Mouse (Mus musculus) inflammation-experienced regulatory T-cells, adult 6 months (primary cell): ENCODE results near the gene Adcy6. TPM values are rescaled to one million over a fixed set of nuclear protein-coding genes. Genes with fewer than 3 reads are reported as not detected.
A peak's percentile ranks its signal among the peaks of the same experiment; 100 is the strongest.

Experiments used
- ATAC-seq: one replicate; pipeline ENCODE4 v1.8.0; 2017
- polyA plus RNA-seq, 3 experiments: library from polyadenylated mRNA; unstranded; fragments of 100-300 nt; shearing (Covaris generic); gene quantifications; one replicate each; pipeline ENCODE4 v1.2.1; 2017

Gene Adcy6
- polyA plus RNA-seq, 3 experiments from 2014 or later = 0.28 to 0.44 TPM; not detected in 1

DNA sequence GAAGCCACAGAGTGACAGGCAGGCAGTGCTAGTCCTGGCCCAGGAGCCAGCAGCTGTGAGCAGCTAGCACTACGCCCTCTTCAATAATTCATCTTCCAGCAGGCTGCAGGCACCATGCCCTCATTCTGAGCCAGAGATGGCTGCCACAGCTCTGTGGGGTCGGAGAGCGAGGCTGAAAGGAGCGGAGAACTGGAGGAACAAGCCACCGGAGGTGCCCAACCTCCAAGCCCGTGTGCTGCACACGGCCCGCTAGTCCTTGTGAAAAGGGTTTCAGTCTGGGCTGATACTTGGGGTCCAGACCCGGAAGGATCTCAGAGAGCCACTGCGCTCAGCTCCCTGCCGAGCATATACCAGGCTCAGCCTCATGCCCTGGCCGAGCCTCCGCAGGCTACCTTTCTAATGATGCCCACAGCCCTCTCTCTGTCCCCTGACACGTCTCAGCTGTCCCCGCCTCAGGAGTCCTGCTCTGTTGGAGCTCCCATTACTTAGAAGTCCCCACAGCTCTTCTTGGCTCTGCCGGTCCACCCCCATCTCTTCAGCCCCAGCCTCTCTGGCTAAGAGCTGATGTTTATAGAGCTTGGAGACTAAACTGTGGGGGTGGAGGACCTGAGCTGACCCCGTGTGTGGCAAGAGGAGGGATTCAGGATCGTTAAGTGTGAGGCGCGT is 18.8 kb upstream of the Adcy6 start:
- ATAC-seq = no peak

DNA sequence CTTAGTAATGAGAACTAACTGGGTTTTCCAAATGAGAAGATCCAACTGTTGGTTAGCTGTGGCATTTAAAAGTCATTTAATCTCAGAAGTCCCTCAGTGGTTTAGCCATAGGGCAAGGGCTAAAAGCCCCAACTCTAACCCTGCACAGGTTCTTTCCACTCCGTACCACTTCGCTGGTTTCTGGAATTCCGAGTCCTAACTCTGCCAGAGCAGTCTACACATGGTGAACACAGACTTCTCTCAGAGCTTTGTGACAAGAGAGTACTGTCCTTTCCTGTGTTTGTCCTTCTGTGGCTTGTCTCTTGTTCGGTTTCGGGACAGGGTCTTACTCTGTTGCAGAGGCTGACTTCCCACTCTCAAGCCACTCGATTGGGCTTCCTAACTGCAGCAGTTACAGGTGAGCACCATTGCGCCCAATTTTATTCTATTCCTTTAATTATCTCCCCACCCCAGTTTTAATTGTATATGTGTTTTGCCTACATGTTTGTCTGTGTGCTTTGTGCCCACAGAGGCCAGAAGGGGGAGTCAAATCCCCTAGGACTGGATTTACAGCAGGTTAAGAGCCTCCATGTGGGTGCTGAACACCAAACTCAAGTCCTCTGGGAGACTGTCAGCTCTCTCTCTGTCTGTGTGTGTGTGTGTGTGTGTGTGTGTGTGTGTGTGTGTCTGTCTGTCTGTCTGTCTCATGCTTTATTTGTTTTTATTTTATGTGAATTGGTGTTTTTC is 16.8 kb upstream of the Adcy6 start:
- no peak for ATAC-seq

DNA sequence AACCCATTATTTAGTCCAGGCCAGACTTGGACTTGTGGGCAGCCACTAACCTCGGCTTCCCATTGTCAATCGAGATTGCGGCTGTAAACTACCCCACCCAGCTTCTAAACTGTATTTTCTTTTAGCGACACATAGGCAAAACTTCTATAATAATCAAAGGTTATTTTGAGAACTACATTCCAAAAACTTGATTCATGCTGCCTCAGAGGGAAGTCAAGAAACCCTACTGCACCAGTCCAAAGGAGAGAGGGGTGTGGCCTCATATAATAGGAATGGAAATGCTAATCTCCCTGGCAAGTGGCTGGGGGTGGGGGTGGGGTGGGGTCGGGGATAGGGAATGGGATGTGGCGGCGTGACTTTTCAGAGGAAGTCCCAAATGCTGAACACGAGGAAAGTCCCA is 16.2 kb upstream of the Adcy6 start:
- no peak for ATAC-seq

DNA sequence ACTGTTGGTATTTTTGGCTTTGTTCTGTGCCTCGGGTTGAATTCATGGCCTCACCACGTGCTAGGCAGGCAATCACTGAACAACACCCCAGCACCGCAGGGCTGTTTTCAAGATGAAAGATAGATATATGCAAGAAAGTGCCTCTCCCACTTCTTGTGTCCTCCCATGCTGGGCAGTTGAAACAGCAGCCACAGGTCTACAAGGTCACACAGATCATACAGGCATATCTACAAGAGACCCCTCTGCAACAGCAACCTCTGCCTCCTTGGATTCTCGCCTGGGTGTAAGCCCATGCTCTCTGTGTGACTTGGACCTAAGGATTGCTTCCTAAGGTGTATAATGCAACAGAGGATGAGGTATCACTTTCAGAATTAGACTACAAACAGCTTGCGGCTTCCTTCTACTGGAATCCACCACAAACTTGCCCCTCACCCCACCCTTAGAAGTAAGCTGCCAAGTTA is 13.5 kb upstream of the Adcy6 start:
- peak; percentile 54 for ATAC-seq

DNA sequence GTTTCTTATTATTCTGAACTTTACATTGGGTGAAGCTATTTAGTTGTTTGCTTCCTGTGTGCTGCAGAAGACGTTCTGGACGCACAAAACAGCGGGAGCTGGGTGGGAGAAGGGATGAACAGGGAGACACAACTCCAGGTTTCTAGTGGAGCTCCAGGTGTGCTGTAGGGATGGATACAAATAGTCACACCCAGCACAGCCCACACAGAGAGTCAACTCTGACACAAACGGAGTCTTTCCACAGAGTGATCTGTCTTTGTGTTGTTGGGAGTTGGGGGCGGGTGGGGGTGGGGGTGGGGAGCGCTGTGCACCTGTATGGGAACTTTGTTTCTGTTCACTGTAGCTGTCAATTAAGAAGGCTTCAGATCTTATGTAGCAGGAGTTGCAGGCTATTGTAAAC is 12.8 kb upstream of the Adcy6 start:
- no peak for ATAC-seq

DNA sequence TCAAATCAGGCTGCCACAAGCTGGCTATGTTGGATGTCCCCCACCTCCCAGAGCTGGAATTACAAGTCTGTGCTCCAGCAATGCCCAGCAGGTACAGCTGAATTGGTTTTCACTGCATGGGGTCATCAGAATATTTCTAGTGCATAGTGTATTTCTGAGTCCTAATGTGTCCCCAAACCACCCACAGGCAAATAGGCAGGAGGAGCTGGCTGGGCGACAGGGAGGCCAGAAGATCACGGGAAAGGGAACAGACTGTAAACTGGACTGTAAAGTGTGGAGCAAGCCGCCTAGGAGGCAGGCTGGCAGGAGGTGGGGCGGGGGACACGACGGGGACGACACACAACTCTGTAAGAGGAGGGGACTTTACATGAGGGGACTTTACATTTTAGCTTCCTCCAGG is 12.3 kb upstream of the Adcy6 start:
- no peak for ATAC-seq

DNA sequence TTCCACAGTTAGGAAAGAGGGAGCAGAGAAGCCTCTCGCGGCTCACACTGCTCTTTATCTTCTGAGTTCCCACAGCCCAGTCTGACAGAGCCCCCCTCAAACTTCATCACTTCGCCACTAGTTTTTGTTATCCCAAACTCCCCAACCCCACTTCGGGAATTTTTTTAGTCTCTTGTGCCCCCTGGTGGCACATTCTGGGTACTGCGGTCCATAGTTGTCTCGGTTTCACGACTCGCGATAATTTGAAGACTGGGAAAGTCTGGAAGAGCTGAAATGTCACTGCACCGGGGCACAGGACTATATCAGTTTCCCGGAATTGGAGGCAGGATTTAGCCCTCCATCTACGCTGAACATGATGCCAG is 7.3 kb upstream of the Adcy6 start:
- no peak for ATAC-seq

DNA sequence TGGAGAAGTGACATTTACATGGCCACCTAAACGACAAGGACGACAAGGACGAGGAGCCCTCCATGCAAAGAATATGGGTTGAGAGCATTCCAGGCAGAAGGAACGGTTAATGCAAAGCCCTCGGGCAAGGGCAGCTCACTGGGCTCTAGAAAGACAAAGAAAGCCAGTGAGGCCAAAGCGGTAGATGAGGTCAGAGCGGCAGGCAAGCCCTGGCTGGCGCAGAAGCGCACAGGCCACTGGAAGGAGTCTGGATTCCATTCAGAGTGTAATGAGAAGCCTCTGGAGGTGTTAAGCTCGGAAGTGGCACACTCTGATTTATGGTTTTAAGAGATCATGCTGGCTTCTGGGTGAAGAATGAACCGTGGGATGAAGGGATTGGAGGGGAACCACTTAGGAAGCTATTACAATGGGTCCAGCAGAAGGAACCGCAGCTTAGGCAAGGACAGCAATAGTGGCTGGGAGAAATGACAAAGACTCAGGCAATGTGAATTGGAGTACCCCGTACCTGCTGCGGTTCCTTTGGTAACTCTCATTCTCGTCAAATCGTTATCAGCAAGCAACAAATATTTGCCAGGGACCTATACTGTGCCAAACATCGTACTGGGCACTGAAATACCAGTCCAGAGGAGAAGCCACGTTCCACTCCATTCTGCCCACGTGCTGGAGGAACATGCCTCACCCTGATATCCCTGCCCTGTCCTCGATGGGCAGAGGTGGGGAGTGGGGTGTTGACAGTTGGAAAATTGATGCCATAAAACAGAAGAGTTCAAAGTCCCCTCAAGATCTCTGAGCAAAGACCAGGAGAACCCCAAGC is 6.7 kb upstream of the Adcy6 start:
- no peak for ATAC-seq

DNA sequence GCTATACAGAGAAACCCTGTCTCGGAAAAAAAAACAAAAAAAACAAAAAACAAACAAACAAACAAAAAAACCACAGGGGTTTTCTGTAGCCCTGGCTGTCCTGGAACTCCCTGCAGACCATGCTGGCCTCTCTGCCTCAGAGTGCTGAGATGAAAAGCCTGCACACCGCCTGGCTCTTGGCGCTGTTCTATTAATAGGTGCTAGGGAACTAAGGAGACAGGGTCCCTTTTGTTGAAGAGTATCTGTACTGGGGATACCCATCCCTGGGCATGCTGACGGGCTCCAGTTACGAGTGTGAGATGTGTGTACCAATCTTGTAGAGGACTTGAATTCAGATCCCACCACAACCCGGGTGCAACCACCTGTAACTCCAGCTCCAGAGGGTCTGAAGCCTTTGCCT is 5.9 kb upstream of the Adcy6 start:
- no peak for ATAC-seq

DNA sequence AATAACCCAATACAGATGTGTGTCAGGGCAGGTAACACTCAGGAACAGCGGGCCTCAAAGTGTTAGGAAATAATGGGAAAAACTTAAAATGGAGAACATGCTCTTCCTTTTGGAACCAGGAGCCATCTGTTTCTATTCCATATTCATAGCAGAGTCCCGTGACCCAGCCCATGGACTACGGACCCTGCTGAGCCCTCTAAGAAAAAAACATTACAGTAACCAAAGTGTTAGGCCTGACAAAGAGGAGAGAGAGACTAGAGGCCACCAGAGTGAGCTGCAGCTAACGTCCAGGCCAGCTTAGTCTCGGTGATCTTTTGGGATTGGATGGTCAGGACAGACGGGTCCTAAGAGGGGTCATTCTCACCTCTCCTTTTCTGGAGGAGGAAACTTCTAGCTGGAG is 5.1 kb upstream of the Adcy6 start:
- ATAC-seq = no peak

DNA sequence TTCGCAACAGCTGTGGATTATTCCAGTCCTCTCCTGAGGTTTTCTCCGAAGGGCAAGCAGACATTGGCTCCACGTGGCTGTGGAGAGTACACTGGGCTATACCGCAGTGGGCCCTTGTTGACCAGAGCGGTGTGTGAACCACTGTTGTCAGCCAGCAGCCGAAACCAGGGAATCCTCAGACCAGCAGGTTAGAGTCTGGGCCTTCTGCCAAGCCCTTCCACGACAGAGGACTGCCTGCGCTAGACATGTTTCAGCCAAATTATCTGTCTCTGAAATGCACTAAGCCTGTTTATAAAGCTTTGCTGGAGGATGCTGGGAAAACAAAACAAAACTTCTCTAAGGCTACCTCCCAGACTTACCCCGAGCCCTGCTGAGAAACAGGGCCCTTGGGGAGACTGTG is 4.7 kb upstream of the Adcy6 start:
- no peak for ATAC-seq

DNA sequence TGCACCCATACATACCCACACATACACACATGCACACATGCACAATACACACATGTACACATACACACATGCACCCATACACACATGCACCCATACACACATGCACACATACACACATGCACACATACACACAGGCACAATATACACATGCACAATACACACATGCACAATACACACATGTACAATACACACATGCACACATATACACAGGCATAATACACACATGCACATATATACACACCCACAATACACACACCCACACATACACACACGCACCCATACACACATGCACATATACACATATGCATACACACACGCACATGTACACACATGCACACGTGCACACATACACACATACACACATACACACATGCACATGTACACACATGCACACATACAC is 2.4 kb upstream of the Adcy6 start:
- no peak for ATAC-seq

DNA sequence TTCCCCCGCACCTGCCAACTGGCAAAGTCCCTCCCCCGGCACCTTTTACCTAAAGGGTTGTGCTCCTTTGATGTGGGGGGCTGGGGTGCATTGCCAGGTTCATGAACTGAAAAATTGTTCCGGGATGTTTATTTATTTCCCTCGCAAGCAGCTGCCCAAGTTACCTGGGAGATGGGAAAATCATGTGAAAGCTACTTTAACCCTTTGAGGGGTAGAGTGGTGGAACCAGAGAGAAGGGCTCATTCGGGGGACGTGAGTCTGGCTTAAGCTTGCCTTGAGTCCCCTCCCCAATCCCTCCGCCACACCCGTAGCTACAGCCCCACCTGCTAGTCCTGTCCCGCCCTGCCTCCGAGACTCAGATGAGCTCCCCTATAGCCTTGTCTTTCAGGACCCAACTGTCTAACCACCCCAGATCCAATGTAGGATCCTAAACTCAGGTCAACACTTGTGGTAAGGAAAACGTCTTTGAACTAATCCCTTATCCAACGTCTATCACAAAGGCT is 306 bp upstream of the Adcy6 start:
- ATAC-seq = no peak

DNA sequence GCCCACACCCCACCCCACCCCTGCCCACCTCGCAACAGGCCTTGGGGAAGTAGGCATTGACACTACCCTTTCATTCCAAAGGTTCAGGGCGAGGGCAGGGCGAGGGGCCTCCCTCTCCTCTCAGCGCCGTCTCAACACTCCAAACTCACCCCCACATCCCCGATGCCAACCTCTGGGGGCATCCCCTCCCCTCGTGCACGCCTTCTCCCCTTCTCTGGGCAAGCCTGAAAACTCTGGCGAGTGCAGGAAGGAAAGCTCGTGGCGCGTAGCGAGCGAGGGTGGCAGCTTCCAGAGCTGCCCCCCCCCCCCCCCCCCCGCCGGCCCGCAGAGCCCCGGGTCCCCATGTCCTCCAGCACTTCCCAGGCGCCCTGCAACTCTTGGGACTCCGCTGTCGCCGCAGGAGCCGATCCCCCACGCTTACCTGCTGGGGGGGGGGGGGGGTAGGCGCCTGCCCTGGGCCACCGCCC is 1.1 kb downstream of the Adcy6 start:
- no peak for ATAC-seq

DNA sequence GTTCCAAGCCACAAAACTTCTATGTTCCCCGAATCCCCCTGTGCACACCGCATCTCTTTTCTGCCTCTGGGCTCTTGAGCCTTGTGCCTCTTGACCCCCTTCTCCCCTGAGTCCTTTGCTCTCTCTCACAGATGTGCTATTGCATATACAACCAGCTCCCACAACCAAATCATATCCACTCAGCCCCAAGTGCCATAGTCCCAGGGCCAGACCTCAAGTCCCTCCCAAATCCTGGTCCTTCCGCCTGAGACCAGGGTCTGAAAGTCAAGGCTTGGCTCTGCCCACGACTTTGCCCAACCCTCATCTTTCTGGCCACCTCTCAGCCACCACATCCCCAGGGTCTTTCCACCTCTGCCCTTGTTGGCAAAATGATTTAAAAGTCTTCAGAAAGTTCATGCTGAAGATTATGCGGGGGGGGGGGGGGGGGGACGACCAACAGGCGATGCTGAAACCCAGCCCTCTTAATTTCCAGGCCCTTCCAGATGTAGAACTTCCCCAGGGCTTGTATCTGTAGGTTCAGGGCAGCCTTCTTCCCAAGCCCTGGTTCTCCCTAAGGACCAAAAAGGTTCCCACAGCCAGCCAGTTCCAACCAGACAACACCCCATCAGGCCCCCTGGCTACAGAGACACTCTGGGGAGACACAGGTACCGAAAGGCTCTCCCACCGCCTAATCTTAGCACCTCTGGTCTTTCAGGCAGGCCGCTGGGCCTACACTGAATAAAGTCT is 1.7 kb downstream of the Adcy6 start:
- ATAC-seq = no peak

DNA sequence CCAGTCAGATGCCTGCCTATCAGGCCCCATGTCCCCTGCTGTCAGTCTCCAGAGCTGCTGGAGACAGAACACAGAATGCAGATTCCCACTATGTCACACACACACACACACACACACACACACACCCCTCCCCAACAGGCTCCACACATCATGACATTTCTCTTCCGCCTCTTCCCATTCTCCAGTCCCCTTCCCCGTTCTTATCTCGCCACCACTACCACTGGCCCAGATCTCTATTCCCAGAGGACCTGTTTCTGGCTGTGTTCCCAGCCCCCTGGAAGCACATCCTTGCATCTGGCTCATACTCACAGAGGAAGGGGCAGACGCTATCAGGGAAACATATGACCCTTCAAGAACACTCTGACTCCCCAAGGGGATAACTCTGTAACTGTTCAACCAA is 2.3 kb downstream of the Adcy6 start:
- no peak for ATAC-seq

DNA sequence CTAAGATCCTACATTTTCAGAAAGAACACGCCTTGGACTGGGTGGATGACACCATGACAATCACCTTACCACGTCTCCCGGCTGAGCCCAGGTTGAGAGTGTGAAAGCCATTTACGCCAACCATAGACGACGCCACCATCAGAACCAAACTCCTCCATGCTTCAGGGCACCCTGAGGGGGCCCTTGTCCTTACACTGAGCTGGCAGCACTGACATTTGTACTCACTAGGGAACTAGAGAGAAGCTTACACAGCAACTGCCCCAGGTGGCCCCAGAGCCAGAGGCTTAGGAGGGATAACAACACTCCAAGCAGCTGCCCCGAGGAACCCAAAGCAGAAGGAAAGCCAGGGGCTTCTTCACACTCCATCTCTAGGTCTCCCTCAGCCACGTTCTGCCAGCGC is 3.1 kb downstream of the Adcy6 start:
- no peak for ATAC-seq

DNA sequence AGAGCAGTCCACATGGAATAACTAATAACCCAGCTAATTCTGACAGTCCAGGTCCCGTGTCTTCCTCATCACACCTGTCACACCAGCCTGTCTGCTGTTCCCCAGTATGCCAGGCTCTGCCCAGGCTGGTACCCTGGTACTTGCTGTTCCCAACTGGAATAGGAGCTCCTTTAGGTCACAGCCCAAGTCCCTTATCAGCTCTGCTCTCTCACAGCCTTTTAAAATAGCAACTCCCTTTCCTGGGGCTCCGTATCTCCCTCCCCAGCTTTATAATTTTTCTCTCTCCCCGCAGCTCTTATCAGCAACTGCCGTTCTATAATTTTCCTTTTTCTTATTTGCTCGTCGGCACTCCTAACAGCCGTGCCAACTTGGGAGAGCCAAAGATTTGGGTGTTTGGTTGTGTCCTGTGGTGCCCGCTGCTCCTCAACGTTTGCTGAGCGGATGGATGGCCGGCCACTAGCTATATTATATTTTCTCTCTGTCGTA is 3.8 kb downstream of the Adcy6 start:
- ATAC-seq = no peak

DNA sequence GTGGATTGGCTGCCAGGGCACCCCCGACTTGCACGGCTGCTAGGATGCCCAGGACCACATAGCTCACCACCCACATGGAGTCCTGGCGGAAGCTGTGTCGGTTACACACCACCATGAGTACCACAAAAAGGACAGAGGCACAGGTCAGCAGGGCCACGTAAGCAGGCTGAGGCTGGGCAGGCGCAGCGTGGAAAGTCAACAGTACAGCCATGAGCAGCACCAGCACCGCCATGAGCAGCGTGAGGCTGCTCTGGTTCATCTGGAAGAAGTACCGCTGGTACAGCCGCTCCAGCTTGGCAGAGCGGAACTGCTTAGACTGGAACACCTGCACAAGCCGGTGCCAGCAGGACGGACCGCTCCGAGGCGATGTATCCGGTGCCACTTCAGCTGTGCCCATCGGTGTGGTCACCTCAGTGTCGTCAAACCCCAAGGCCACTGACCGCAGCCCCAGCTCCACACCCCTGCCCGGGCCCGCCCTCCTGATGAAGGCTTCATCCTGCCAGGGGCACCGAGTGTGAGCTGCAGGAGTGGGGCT is 5.8 kb downstream of the Adcy6 start:
- ATAC-seq = no peak

DNA sequence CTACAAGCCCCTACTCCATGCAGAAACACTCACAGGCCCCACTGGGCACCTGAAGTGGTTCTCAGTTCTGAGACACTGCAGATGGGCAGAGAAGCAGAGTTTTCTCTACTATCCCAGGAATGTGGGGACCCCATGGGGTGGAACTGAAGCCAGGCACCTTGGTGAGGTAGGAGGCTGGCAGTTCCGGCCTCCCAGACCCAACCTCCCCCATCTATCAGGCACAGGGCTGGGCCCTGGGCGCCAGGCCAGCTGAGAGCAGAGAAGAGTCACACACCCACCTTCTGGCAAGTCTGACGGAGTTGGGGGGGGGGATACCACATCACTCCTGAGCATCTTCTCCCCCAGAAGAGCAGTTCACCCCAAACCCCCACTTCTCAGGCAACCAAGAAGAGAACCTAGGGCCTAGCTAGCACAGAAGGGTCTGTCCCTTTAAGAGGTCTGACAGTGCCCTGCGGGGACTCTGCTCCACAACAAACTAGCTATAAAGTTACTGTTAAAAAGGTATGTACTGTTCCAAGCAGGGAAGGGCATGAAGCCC is 6.9 kb downstream of the Adcy6 start:
- ATAC-seq = no peak

DNA sequence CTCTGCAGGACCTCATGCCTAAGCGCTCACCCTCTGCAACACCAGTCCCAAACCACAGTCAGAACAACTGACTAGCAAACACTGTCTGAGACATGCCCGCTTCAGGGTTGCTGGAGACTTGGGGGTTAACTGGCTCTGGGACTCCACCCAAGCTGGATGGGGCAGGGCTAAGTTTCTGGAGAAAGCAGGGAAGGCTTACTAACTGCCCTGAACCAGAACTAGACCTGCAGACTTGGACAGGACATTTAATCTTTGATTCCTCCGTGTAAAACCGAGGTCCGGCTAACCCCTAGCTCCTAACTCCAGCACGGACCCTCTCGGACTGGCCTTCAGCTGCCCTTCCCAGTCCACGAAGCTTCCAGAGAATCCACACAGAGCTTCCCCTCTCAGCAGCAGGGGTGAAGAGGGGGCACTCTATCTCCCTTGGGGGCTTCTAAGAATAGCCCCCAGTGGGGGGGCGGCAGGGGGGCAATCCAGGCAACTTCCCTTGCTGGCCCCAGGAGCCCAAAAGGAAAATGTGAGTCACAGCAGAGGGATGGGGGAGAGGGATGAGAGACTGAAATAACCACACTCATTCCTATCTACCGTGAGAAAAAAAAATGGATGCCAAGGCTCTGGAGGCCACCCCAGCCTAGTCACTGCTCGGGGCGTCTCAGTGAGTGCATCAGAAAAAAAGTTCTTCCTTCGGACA is 7.5 kb downstream of the Adcy6 start:
- no peak for ATAC-seq

DNA sequence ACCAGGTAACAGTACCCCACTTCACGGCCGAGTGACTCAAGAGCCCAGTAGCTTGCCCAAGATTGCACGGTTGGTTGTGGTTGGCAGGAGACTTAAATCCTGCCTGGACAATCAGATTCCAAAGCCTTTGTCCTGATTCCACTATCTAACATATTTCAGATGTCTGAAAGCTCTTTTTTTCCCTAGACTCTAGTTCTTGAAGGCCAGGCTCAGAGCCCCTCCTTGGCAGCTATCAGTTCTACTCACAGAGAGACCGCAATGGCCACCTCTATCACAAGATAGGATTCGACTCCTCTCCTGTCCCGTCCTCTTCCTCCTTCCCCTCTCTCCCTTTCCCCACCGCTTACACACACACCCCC is 8.1 kb downstream of the Adcy6 start:
- ATAC-seq = no peak
